Mouse (Mus musculus) bone marrow, adult 2 months (tissue): Measurements from ENCODE around the gene Ccdc33.

Source experiments
- CTCF ChIP-seq: fragments of 200-500 bp; IDR thresholded peaks from 2 replicates; pipeline ENCODE4 v1.5.1; 2011; ENCODE audit warnings: low read length, control low read depth; ENCODE audit not compliant: control insufficient read depth, insufficient read depth
- POLR2A ChIP-seq: fragments of 200-500 bp; IDR thresholded peaks from 2 replicates; pipeline ENCODE4 v1.6.1; 2011; ENCODE audit warnings: low read depth, mild to moderate bottlenecking, control low read depth, low read length, borderline replicate concordance; ENCODE audit not compliant: control insufficient read depth

- TF ChIP-seq CTCF (peak; percentile 70), POLR2A (no peak)
Measured at GRCm38 (mm10) chr9:57998032-57998659, 120.5 kb downstream of the Ccdc33 start.
